Mouse (Mus musculus): ENCODE data around the gene Ttll7. TPM values are rescaled to one million over a fixed set of nuclear protein-coding genes. Genes with fewer than 3 reads are reported as not detected.

Gene Ttll7
- total and polyA plus RNA-seq, 3 experiments = not detected

DNA sequence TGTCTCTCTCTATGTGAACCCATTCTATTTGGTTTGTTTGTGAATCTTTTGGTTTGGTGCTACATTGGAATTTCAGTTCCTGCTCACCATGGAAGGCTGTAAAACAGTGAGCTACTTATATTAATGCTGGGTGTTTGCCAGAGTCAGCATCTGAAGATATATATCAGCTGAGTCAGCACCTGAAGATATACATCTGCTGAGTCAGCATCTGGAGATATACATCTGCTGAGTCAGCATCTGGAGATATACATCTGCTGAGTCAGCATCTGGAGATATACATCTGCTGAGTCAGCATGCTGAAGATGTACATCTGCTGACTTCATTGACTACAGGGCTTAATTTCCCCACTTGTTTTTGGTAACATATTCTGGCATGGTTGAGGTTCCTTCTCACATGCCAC, 110.7 kb downstream of the Ttll7 start:
- no peak overlapping the region for H3K27ac ChIP-seq (ENCODE audit: control insufficient read depth, low read depth, low read length)
- DNase-seq (ENCODE audit: low read depth, low spot score) = no peak
- TF ChIP-seq MAFK (IDR thresholded peaks at IDR 0.05; ENCODE audit: borderline replicate concordance, low read depth, low read length) = peak; percentile 78
- TF ChIP-seq HCFC1 (IDR thresholded peaks at IDR 0.05; ENCODE audit: low read depth, low read length) = no peak
- no peak overlapping the region for H3K9ac ChIP-seq (ENCODE audit: control insufficient read depth, low read depth, low read length, poor library complexity, severe bottlenecking)
- no peaks in the 10 kb centered on the region for H3K79me2 ChIP-seq (ENCODE audit: control insufficient read depth, insufficient read depth, low read length, poor library complexity)
- no peaks in the 10 kb centered on the region for H3K27me3 ChIP-seq (ENCODE audit: control insufficient read depth in 1 of 2, insufficient read depth in 2 of 2, low read length in 2 of 2)
- H3K36me3 ChIP-seq (ENCODE audit: control insufficient read depth in 1 of 2, insufficient read depth in 2 of 2, low read length in 2 of 2) = no peaks in the 10 kb centered on the region
- no peak overlapping the region for H3K4me3 ChIP-seq (ENCODE audit: control insufficient read depth in 1 of 2, insufficient read depth in 1 of 2, low read depth in 2 of 2, low read length in 2 of 2)
- no peaks in the 10 kb centered on the region for H3K4me1 ChIP-seq (ENCODE audit: control insufficient read depth in 1 of 2, insufficient read depth in 2 of 2, low read length in 2 of 2)
- no peaks in the 10 kb centered on the region for H3K9me3 ChIP-seq (replicated peaks; ENCODE audit: insufficient read depth, low read length)

- Histone ChIP-seq H3K79me2 (ENCODE audit: control insufficient read depth, insufficient read depth, low read length, poor library complexity) (no peaks in the 10 kb centered on the region), H3K9ac (ENCODE audit: control insufficient read depth, low read depth, low read length, poor library complexity, severe bottlenecking) (no peak overlapping the region), H3K9me3 (replicated peaks; ENCODE audit: insufficient read depth, low read length) (no peaks in the 10 kb centered on the region), H3K27ac (ENCODE audit: control insufficient read depth, low read depth, low read length) (no peak overlapping the region), H3K4me1 (ENCODE audit: control insufficient read depth in 1 of 2, insufficient read depth in 2 of 2, low read length in 2 of 2) (no peaks in the 10 kb centered on the region), H3K36me3 (ENCODE audit: control insufficient read depth in 1 of 2, insufficient read depth in 2 of 2, low read length in 2 of 2) (no peaks in the 10 kb centered on the region), H3K27me3 (ENCODE audit: control insufficient read depth in 1 of 2, insufficient read depth in 2 of 2, low read length in 2 of 2) (no peaks in the 10 kb centered on the region), H3K4me3 (ENCODE audit: control insufficient read depth in 1 of 2, insufficient read depth in 1 of 2, low read depth in 2 of 2, low read length in 2 of 2) (no peak overlapping the region)
- DNase-seq (ENCODE audit: low read depth, low spot score) = peak; percentile 63
- TF ChIP-seq USF1 (IDR thresholded peaks at IDR 0.05; ENCODE audit: low read depth, low read length) = no peak
- TF ChIP-seq GATA1 (IDR thresholded peaks at IDR 0.05; ENCODE audit: low read depth, low read length) = no peak
- 0 out of 4 replicates have a peak, but pooled peaks of 1 of the 2 experiments have one; percentile 12 for TF ChIP-seq EP300 (IDR thresholded peaks at IDR 0.05; ENCODE audit: low read depth in 1 of 2, low read length in 2 of 2)
- TF ChIP-seq ETS1 (IDR thresholded peaks at IDR 0.05; ENCODE audit: low read depth, low read length) = no peak
These were observed 112.2 kb downstream of the Ttll7 start for GRCm38 (mm10) chr3:146964384-146964783.

DNA sequence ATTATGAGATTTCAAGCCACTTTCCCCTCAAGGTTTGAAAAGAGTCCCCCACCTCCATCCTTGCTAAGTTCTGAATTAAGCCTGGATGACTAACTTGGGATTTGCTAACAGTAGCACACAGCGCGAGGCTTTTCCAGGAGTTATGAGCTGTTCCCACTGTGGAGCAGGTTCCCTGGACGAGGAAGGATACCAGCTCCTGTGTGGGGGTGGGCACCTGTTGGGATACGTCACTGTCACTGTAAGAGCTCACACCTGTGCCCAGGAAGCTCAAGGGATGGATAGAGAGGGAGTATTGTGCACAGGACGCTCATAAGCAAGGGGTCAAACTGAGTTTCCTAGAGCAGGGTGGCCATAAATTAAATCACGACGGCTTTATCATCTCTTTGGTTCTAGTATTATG, 115.1 kb downstream of the Ttll7 start:
- Histone ChIP-seq H3K36me3 (ENCODE audit: control insufficient read depth in 1 of 2, insufficient read depth in 2 of 2, low read length in 2 of 2) (no peaks in the 10 kb centered on the region), H3K27ac (ENCODE audit: control insufficient read depth, low read depth, low read length) (no peak overlapping the region), H3K9me3 (replicated peaks; ENCODE audit: insufficient read depth, low read length) (no peaks in the 10 kb centered on the region), H3K4me1 (ENCODE audit: control insufficient read depth in 1 of 2, insufficient read depth in 2 of 2, low read length in 2 of 2) (no peaks in the 10 kb centered on the region), H3K79me2 (ENCODE audit: control insufficient read depth, insufficient read depth, low read length, poor library complexity) (no peaks in the 10 kb centered on the region), H3K4me3 (ENCODE audit: control insufficient read depth in 1 of 2, insufficient read depth in 1 of 2, low read depth in 2 of 2, low read length in 2 of 2) (no peak overlapping the region), H3K9ac (ENCODE audit: control insufficient read depth, low read depth, low read length, poor library complexity, severe bottlenecking) (no peak overlapping the region), H3K27me3 (ENCODE audit: control insufficient read depth in 1 of 2, insufficient read depth in 2 of 2, low read length in 2 of 2) (no peaks in the 10 kb centered on the region)
- TF ChIP-seq NELFE (IDR thresholded peaks at IDR 0.05; ENCODE audit: low read depth, low read length) (no peak), GABPA (IDR thresholded peaks at IDR 0.05; ENCODE audit: low read depth, low read length) (no peak), E2F4 (IDR thresholded peaks at IDR 0.05; ENCODE audit: borderline replicate concordance, low read depth, low read length) (no peak), SIN3A (IDR thresholded peaks at IDR 0.05; ENCODE audit: low read length) (no peak), CHD1 (IDR thresholded peaks at IDR 0.05; ENCODE audit: low read depth, low read length) (no peak), MEF2A (IDR thresholded peaks at IDR 0.05; ENCODE audit: extremely low read depth, insufficient replicate concordance, low read depth, low read length, poor library complexity, severe bottlenecking) (no peak), TCF12 (IDR thresholded peaks at IDR 0.05; ENCODE audit: low read depth, low read length) (no peak), MXI1 (IDR thresholded peaks at IDR 0.05; ENCODE audit: low read depth, low read length) (no peak), TAL1 (IDR thresholded peaks at IDR 0.05; ENCODE audit: low read length) (no peak), ZMIZ1 (IDR thresholded peaks at IDR 0.05; ENCODE audit: low read depth, low read length) (no peak), MAFK (IDR thresholded peaks at IDR 0.05; ENCODE audit: borderline replicate concordance, low read depth, low read length) (no peak), ZC3H11A (IDR thresholded peaks at IDR 0.05; ENCODE audit: low read depth, low read length) (no peak), ETS1 (IDR thresholded peaks at IDR 0.05; ENCODE audit: low read depth, low read length) (no peak), USF1 (IDR thresholded peaks at IDR 0.05; ENCODE audit: low read depth, low read length) (no peak), KAT2A (conservative IDR thresholded peaks at IDR 0.05; ENCODE audit: low read depth, low read length) (no peak), JUND (IDR thresholded peaks at IDR 0.05; ENCODE audit: low read depth, low read length) (no peak), MYC (IDR thresholded peaks at IDR 0.05; ENCODE audit: low read depth, low read length) (no peak)
- DNase-seq (ENCODE audit: low read depth, low spot score) = no peak
